Mouse (Mus musculus) adrenal gland, adult 8-10 months (tissue): ENCODE data around the gene Supt20. TPM values are rescaled to one million over a fixed set of nuclear protein-coding genes. Genes with fewer than 3 reads are reported as not detected.
A peak's percentile ranks its signal among the peaks of the same experiment; 100 is the strongest.
"Not testable (repeated sequence)": the region's sequence is repeated elsewhere in the genome, so short reads cannot be mapped to it uniquely, and the experiment has no call there.

Experiments used
- DNase-seq: peaks from one replicate; pipeline ENCODE4 v3.0.0; 2022
- total RNA-seq, 4 experiments: library from RNA; stranded (reverse); gene quantifications; 2 replicates each; pipeline ENCODE4 v1.2.4; 2022

Gene Supt20
- total RNA-seq, 4 experiments from 2014 or later = 35.7 to 66.3 (median 50.8) TPM

- not testable (repeated sequence) for DNase-seq
These were observed 11.5 kb downstream of the Supt20 start for GRCm38 (mm10) chr3:54704106-54704505.

- DNase-seq = no peak
These were observed 16.4 kb downstream of the Supt20 start for GRCm38 (mm10) chr3:54708972-54709371.

GRCm38 (mm10) chr3:54714253-54714652 is 21.6 kb downstream of the Supt20 start, which contains the start of gene Gm21958:
Gene Gm21958, minus strand, starts transcription at chr3:54714353.
- no peak for DNase-seq

GRCm38 (mm10) chr3:54715461-54715860 is 22.9 kb downstream of the Supt20 start:
- no peak for DNase-seq

GRCm38 (mm10) chr3:54717348-54717747 is 24.7 kb downstream of the Supt20 start:
- DNase-seq = no peak

GRCm38 (mm10) chr3:54718947-54719346 is 26.3 kb downstream of the Supt20 start:
- DNase-seq = no peak

GRCm38 (mm10) chr3:54723741-54724500 is 31.3 kb downstream of the Supt20 start:
- DNase-seq = no peak

GRCm38 (mm10) chr3:54725344-54725743 is 32.7 kb downstream of the Supt20 start:
- no peak for DNase-seq

- no peak for DNase-seq
These were observed 35.0 kb downstream of the Supt20 start for GRCm38 (mm10) chr3:54727588-54727987.

- DNase-seq = no peak
These were observed 35.5 kb downstream of the Supt20 start for GRCm38 (mm10) chr3:54728100-54728499.

GRCm38 (mm10) chr3:54731626-54732150 is 39.1 kb downstream of the Supt20 start:
- no peak for DNase-seq

GRCm38 (mm10) chr3:54732371-54732770 is 39.8 kb downstream of the Supt20 start:
- no peak for DNase-seq

- peak; percentile 85 for DNase-seq
These were observed 42.0 kb downstream of the Supt20 start for GRCm38 (mm10) chr3:54734411-54735246.

- peak; percentile 80 for DNase-seq
These were observed 42.8 kb downstream of the Supt20 start, which contains the start of the genes Exosc8 and Alg5 for GRCm38 (mm10) chr3:54735247-54736046. Gene Exosc8, minus strand, starts transcription at chr3:54735393. Gene Alg5, plus strand, starts transcription at chr3:54735539.

GRCm38 (mm10) chr3:54736101-54736927 is 43.7 kb downstream of the Supt20 start:
- DNase-seq = no peak

- DNase-seq = no peak
These were observed 44.7 kb downstream of the Supt20 start for GRCm38 (mm10) chr3:54737317-54737716.

GRCm38 (mm10) chr3:54741965-54742364 is 49.4 kb downstream of the Supt20 start:
- DNase-seq = no peak

- DNase-seq = no peak
These were observed 53.2 kb downstream of the Supt20 start for GRCm38 (mm10) chr3:54745799-54746198.

- no peak for DNase-seq
These were observed 60.8 kb downstream of the Supt20 start for GRCm38 (mm10) chr3:54753411-54753810.

GRCm38 (mm10) chr3:54755145-54756041 is 62.8 kb downstream of the Supt20 start, which contains the start of gene Smad9:
Gene Smad9, plus strand, starts transcription at chr3:54755582.
- DNase-seq = peak; percentile 79
